Mouse (Mus musculus): ENCODE measurements around the gene Fxyd7. TPM values are rescaled to one million over a fixed set of nuclear protein-coding genes. Genes with fewer than 3 reads are reported as not detected.

Fxyd7 gene
- polyA plus RNA-seq (2015; fragmentation: Nextera tagmentation; extraction: Ambion mirVana): 49.2 and 50.8 TPM in 2 replicates

- H3K27me3 ChIP-seq: peaks cover 66% of the 10 kb centered on the region
- peaks cover 54% of the 10 kb centered on the region for H3K4me1 ChIP-seq (replicated peaks)
- peak within 1 kb of the TSS; percentile 53; the same call in 1 of the 2 replicates for H3K27ac ChIP-seq
- H3K9ac ChIP-seq (replicated peaks): peak within 1 kb of the TSS; percentile 57
- 0 out of 2 replicates have a peak, but pooled peaks have one; percentile 2 for ATAC-seq
- no peaks in the 10 kb centered on the region for H3K9me3 ChIP-seq
- H3K36me3 ChIP-seq: no peaks in the 10 kb centered on the region
- WGBS: under 1% methylated on average over 27 of the region's 28 CpGs
- peak within 1 kb of the TSS; percentile 61 for H3K4me2 ChIP-seq (replicated peaks)
- H3K4me3 ChIP-seq (replicated peaks): peak within 1 kb of the TSS; percentile 40
These were observed at the start of gene Fxyd7 for GRCm38 (mm10) chr7:31051321-31052021. Gene Fxyd7, minus strand, starts transcription at chr7:31051467.

GRCm38 (mm10) chr7:31100786-31101185, 49.5 kb upstream of the Fxyd7 start:
- H3K4me3 ChIP-seq (replicated peaks): no peak overlapping the region
- H3K4me2 ChIP-seq (replicated peaks): no peak overlapping the region
- no peaks in the 10 kb centered on the region for H3K9me3 ChIP-seq
- no peak overlapping the region for H3K9ac ChIP-seq (replicated peaks)
- no peaks in the 10 kb centered on the region for H3K36me3 ChIP-seq
- H3K27ac ChIP-seq: no peak overlapping the region
- no peaks in the 10 kb centered on the region for H3K27me3 ChIP-seq
- 84% methylated on average over 14 of the region's 14 CpGs for WGBS
- no peak for ATAC-seq
- H3K4me1 ChIP-seq (replicated peaks): no peaks in the 10 kb centered on the region

DNA sequence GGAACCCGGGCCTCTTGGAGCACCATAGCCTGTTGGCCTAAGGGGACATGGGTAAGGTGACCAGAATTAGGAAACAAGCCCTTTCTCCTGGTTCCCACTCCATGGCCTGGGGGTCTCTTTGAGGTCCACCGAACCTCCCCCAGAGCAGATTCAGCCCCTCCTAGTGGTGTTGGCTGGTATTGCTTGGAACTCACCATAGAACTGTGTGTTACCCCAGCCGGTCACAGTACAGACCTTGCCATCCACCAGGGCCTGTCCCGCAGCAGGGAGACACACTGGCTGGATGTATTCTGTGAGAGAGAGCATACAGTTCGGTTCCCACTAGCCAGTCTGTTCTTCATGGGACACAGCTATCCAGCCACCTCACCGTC, 48.3 kb upstream of the Fxyd7 start:
- ATAC-seq: no peak
- Histone ChIP-seq H3K9me3 (no peaks in the 10 kb centered on the region), H3K27ac (no peak overlapping the region), H3K4me2 (replicated peaks) (no peak overlapping the region), H3K36me3 (no peaks in the 10 kb centered on the region), H3K4me3 (replicated peaks) (no peak overlapping the region), H3K9ac (replicated peaks) (no peak overlapping the region), H3K4me1 (replicated peaks) (no peaks in the 10 kb centered on the region), H3K27me3 (no peaks in the 10 kb centered on the region)
- 91% methylated on average over 6 of the region's 6 CpGs for WGBS

DNA sequence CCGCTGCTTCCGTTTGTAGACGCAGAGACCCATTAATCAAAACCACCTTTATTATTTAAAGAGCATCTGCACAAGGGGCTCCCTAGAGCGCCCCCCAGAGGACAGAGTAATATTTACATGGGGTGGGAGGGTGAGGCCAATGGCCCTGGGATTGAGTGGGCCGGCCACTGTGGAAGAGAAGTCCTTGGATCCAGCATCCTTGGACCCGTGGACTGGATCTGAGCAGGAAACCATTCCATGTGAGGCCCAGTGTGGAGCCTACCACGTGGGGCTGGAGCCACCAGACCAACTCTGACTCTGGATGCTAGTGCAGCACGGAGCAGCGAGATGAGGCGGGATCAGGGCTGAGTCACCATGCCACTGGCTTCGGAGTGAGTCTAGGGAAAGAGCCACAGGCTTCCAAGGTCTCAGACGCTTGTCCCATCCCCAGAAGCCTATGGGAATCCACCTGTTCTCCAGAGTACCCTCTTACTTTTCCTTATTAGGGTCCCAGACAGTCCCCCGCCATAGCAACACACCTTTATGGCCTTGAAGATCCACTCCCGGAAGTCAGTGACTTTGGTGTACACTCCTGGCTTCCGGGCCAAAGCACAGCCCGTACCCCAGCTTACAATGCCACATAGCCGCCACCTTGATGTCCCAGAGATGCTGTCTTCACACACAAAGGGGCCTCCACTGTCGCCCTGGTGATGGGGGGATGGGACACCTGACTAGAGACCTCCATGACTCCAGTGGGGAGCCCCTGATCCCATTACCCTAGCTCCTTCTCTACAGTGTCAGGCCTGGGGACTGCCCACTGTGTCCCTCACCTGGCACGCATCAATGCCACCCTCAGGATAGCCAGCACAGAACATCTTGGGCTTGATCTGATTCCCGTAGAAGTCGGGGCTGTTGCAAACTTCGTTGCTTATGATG, 47.7 kb upstream of the Fxyd7 start:
- H3K27me3 ChIP-seq: no peaks in the 10 kb centered on the region
- 83% methylated on average over 22 of the region's 22 CpGs for WGBS
- H3K9ac ChIP-seq (replicated peaks): no peak overlapping the region
- H3K27ac ChIP-seq: no peak overlapping the region
- no peaks in the 10 kb centered on the region for H3K4me1 ChIP-seq (replicated peaks)
- H3K4me2 ChIP-seq (replicated peaks): no peak overlapping the region
- no peaks in the 10 kb centered on the region for H3K36me3 ChIP-seq
- no peak overlapping the region for H3K4me3 ChIP-seq (replicated peaks)
- no peak for ATAC-seq
- H3K9me3 ChIP-seq: no peaks in the 10 kb centered on the region

- Histone ChIP-seq H3K9ac (replicated peaks) (no peak overlapping the region), H3K36me3 (no peaks in the 10 kb centered on the region), H3K27me3 (no peaks in the 10 kb centered on the region), H3K4me1 (replicated peaks) (no peaks in the 10 kb centered on the region), H3K9me3 (no peaks in the 10 kb centered on the region), H3K27ac (no peak overlapping the region), H3K4me2 (replicated peaks) (peak overlapping the region; percentile 39), H3K4me3 (replicated peaks) (peak overlapping the region; percentile 17; the same call in 1 of the 2 replicates)
- 51% methylated on average over 20 of the region's 20 CpGs for WGBS
- peak; percentile 95 for ATAC-seq
These were observed 46.4 kb upstream of the Fxyd7 start for GRCm38 (mm10) chr7:31097583-31098248.

- Histone ChIP-seq H3K4me1 (replicated peaks) (no peaks in the 10 kb centered on the region), H3K27ac (no peak overlapping the region), H3K36me3 (no peaks in the 10 kb centered on the region), H3K9ac (replicated peaks) (no peak overlapping the region), H3K27me3 (no peaks in the 10 kb centered on the region), H3K9me3 (no peaks in the 10 kb centered on the region), H3K4me3 (replicated peaks) (no peak overlapping the region), H3K4me2 (replicated peaks) (no peak overlapping the region)
- 73% methylated on average over 9 of the region's 9 CpGs for whole genome bisulfite sequencing
- ATAC-seq: no peak
These were observed 45.8 kb upstream of the Fxyd7 start for GRCm38 (mm10) chr7:31096892-31097564.

- no peaks in the 10 kb centered on the region for H3K36me3 ChIP-seq
- H3K9ac ChIP-seq (replicated peaks): no peak overlapping the region
- 26% methylated on average over 12 of the region's 12 CpGs for WGBS
- H3K27me3 ChIP-seq: no peaks in the 10 kb centered on the region
- no peak overlapping the region for H3K4me2 ChIP-seq (replicated peaks)
- no peak for ATAC-seq
- no peaks in the 10 kb centered on the region for H3K9me3 ChIP-seq
- no peaks in the 10 kb centered on the region for H3K4me1 ChIP-seq (replicated peaks)
- no peak overlapping the region for H3K27ac ChIP-seq
- no peak overlapping the region for H3K4me3 ChIP-seq (replicated peaks)
These were observed 43.7 kb upstream of the Fxyd7 start for GRCm38 (mm10) chr7:31094774-31095501.

GRCm38 (mm10) chr7:31089721-31090120, 38.5 kb upstream of the Fxyd7 start:
- Histone ChIP-seq H3K4me3 (replicated peaks) (no peak overlapping the region), H3K4me2 (replicated peaks) (no peak overlapping the region), H3K36me3 (no peaks in the 10 kb centered on the region), H3K4me1 (replicated peaks) (0 out of 2 replicates have a peak, but pooled peaks cover 4% of the 10 kb centered on the region), H3K9me3 (0 out of 2 replicates have a peak, but pooled peaks cover 3% of the 10 kb centered on the region), H3K9ac (replicated peaks) (no peak overlapping the region), H3K27ac (no peak overlapping the region), H3K27me3 (no peaks in the 10 kb centered on the region)
- WGBS: 90% methylated on average over 2 of the region's 2 CpGs
- ATAC-seq: no peak

- H3K4me1 ChIP-seq (replicated peaks): peaks cover 8% of the 10 kb centered on the region; the same call in 1 of the 2 replicates
- 0 out of 2 replicates have a peak, but pooled peaks cover 3% of the 10 kb centered on the region for H3K9me3 ChIP-seq
- no peak overlapping the region for H3K27ac ChIP-seq
- H3K4me3 ChIP-seq (replicated peaks): no peak overlapping the region
- H3K27me3 ChIP-seq: no peaks in the 10 kb centered on the region
- no peak overlapping the region for H3K9ac ChIP-seq (replicated peaks)
- no peak for ATAC-seq
- H3K4me2 ChIP-seq (replicated peaks): no peak overlapping the region
- no peaks in the 10 kb centered on the region for H3K36me3 ChIP-seq
- WGBS: 63% methylated on average over 3 of the region's 3 CpGs
These were observed 36.9 kb upstream of the Fxyd7 start for GRCm38 (mm10) chr7:31088206-31088605.

GRCm38 (mm10) chr7:31087262-31087661, 36.0 kb upstream of the Fxyd7 start:
- no peak overlapping the region for H3K4me3 ChIP-seq (replicated peaks)
- H3K27ac ChIP-seq: no peak overlapping the region
- H3K4me1 ChIP-seq (replicated peaks): peaks cover 13% of the 10 kb centered on the region; the same call in 1 of the 2 replicates
- H3K4me2 ChIP-seq (replicated peaks): no peak overlapping the region
- ATAC-seq: no peak
- 84% methylated on average over 2 of the region's 2 CpGs for WGBS
- H3K27me3 ChIP-seq: no peaks in the 10 kb centered on the region
- no peaks in the 10 kb centered on the region for H3K36me3 ChIP-seq
- H3K9ac ChIP-seq (replicated peaks): no peak overlapping the region
- 0 out of 2 replicates have a peak, but pooled peaks cover 3% of the 10 kb centered on the region for H3K9me3 ChIP-seq

All from midbrain, embryonic 13.5 days (tissue).